Mouse (Mus musculus) left cerebral cortex, postnatal 36 days (tissue): ENCODE measurements around the gene Scnn1b. TPM values are rescaled to one million over a fixed set of nuclear protein-coding genes. Genes with fewer than 3 reads are reported as not detected.

Source experiments
- DNase-seq, 2 experiments: peaks; one replicate each; pipeline ENCODE4 v3.0.0; 2021 to 2022; ENCODE audit warnings: low spot score in 2 of 2, mixed read lengths in 1 of 2
- intact Hi-C: fragments of 180-260 bp; cut with DNase I; formaldehyde crosslinking; loops from one replicate; pipeline ENCODE4 v1.15.1; 2025
- total RNA-seq, 2 experiments: library from RNA; stranded (reverse); gene quantifications; 2 replicates each; pipeline ENCODE4 v1.2.3; 2021

Scnn1b gene
- total RNA-seq, 2 experiments from 2014 or later: not detected

DNA sequence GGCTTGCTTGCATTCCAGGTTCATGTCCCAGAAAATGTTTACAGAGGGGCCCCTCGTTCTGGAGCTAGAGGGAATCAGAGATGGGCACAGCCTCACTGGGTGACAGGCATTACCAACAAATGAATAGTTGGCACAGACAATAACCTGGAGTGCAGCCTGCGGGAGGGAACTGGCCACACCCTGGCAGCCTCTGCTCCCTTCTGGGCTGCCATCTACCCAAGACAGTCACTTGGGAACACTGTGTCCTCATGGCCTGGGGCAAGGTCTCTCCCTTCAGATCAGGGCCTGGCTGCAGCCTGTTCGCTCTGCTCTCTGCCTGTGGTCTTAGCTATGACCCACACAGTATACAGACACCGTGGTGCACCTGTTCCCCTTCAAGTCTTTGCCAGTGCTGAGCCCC lies 42.0 kb downstream of the Scnn1b start:
- intact Hi-C loops: no loop called here
- no peak for DNase-seq

DNA sequence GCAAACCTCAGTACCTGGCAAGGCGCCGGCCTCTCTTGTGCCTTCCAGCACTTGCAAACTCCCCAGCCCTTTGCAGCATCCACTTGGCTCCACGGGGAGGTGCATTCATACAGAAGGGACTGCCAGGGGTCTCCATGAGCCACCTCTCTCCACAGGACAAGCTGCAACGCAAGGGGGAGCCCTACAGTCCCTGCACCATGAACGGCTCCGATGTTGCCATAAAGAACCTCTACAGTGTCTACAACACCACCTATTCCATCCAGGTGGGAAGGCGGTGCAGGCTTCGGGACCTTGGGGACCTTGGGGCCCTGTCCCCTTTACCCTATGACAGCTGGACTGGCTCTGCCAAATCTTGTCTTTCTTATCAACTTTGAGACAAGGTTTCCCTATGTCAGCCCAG lies 47.4 kb downstream of the Scnn1b start:
- no peak for DNase-seq
- intact Hi-C loops: no loop called here

DNA sequence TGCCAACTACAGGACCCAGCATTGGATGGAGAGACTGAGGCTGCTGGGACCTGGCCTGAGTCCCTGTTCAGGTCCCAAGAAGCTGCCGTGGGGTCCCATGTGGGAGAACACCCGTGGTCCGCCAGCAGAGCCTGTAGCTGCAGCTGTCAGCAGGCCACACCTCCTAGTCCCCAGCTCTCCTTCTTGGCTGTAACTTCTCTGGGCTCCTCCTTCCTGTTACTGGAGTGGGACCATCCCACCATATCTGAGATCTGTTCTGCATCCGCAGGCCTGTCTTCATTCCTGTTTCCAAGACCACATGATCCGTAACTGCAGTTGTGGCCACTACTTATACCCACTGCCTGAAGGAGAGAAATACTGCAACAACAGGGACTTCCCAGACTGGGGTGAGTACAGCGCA lies 49.1 kb downstream of the Scnn1b start:
- no peak for DNase-seq
- intact Hi-C loops: no loop called here

DNA sequence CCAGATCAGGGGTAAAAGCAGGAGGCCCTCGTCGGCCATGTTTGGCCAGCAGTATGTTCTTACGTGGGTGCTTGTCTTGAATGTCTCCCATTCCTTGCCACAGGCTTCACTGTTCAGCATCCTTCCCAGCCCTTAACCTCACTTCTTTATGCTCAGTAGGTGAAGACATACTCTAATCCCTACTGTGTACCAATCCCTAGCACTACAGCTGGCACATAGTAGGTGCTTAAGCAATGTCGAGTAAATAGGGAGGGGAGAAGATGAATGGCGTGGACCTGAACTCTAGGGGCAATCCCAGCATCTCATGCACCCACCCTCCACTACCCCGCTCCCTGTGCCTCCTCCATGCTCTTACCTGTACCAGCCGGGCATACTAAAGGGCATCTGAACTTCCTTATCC lies 59.5 kb downstream of the Scnn1b start:
- no peak for DNase-seq
- intact Hi-C loops: no loop called here

- intact Hi-C loops: no loop called here
- no peak for DNase-seq
Observed at GRCm38 (mm10) chr7:121927882-121928281, 63.0 kb downstream of the Scnn1b start.

DNA sequence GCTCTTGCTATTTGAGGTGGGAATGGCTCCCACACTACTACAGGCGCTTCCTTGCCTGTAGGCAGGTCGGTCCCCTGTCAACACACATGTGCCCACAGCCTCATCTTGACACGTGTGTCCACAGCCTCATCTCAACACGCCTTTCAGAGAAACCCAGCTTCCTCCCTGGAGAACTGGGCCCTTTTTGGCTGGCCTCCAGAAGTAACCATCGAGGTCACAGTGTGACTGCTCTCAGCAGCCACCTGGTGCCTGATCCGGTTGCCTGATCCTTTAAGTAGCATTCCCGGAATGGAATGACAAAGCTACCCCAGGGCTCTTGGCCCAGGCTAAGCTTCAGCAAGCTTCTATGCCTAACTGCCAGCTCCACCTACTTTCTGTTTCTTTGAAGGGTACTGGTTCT lies 66.4 kb downstream of the Scnn1b start:
- intact Hi-C loops: no loop called here
- no peak for DNase-seq

DNA sequence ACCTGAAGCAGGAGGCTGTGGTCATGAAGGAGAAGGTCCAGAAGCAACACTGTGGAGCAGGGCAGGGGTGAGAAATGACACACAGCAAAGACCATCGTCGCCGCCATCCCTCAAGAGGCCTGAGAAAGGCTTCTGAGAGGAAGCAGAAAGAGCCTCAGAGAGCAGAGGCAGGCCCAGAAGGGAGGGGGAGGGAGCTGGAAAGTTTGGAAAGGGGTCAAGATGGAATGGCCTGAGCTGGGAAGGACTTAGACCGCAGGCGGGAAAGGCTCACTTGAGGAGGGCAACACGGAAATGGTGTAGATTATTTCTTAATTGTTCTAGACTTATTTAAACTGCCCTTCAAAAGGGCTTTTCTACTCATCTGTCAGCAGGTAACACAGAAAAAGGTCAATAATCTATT lies 68.8 kb downstream of the Scnn1b start:
- intact Hi-C loops: no loop called here
- no peak for DNase-seq

DNA sequence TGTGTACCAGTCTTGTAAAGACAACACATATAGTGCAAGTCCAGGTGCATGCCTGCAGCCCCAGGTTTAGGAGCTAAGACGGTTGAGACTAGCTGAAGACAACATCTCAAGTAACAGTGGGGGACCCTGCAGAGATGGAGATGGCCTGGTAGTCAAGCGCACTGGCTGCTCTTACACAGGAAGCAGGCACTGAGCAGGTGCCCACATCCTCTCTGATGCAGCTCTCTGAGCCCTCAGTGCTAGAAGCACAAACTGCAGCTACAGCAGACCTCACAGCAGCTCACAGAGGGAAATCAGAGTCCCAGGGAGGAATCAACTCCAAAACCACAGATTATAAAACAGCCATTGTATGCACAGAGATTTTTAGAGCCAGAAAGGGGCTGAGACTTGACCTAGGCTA lies 69.5 kb downstream of the Scnn1b start:
- DNase-seq: no peak
- intact Hi-C loops: no loop called here

- intact Hi-C loops: no loop called here
- DNase-seq: no peak
Observed at GRCm38 (mm10) chr7:121935906-121936794, 71.3 kb downstream of the Scnn1b start.

DNA sequence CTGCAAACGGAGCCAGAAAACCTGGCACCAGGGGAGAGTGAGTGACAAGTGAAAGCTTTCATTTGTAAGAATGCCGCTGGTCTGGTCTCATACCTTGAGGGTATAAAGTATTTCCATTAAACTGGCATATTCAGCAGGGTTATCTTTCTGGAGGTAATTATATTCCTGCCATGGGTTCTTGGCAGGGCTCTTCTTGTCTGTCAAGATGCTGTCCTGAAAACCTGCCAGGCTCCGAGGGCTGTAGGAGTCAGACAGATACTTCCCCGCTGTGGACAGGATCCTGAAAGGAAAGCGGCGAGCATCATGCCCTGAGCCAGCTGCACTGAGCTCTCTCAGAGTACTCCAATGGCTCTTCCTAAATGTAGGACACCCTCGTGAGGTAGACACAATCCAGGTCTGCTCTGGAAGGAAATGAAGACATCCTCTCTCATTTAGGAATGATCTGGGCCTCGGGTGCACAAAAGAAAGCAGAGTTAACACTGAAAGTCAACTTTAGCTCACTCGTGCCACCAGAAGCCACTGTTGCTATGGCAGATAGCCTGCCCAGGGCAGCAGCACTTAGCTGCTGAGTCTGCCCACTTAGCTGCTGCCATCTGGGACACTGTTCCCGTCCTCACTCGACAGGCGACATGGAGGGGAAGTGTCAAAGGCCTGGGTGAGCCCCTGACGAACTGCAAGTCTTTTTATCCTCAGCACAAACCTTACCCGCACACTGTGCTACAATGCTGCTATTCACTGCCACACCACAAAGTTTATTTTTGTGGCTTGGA lies 72.2 kb downstream of the Scnn1b start:
- peak in 1 of 2 experiments; percentile 16 for DNase-seq
- intact Hi-C loops: no loop called here

- DNase-seq: peak; percentile 21 to 23
- intact Hi-C loops: no loop called here
Observed at GRCm38 (mm10) chr7:121938124-121938891, 73.5 kb downstream of the Scnn1b start.

- no peak for DNase-seq
- intact Hi-C loops: no loop called here
Observed at GRCm38 (mm10) chr7:121939244-121939643, 74.4 kb downstream of the Scnn1b start.

GRCm38 (mm10) chr7:121939729-121940128 lies 74.9 kb downstream of the Scnn1b start:
- intact Hi-C loops: no loop called here

GRCm38 (mm10) chr7:121941016-121941415 lies 76.2 kb downstream of the Scnn1b start:
- DNase-seq: no peak
- intact Hi-C loops: no loop called here

More at GRCm38 (mm10) chr7:121939729-121940128, 74.9 kb downstream of the Scnn1b start:
- peak; percentile 73 to 81 for DNase-seq

DNA sequence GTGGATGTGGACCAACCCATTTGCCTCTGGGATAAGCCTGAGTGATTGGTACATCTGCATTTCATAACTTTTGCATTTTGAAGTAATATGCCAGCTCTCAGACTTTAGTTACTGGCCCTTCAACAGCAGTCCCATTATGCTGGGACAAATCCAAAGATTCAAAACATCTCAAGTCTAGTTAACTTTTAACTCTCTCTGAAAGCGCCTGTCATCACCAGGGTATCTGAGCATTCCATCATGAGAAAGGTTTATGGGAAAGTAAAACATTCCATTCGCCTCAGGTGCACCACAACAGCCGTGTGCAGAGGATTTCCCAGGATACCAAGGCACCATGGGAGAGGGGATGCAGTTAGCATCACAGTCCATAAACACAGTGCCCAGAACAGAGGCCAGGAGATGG lies 76.8 kb downstream of the Scnn1b start:
- DNase-seq: no peak
- intact Hi-C loops: no loop called here

DNA sequence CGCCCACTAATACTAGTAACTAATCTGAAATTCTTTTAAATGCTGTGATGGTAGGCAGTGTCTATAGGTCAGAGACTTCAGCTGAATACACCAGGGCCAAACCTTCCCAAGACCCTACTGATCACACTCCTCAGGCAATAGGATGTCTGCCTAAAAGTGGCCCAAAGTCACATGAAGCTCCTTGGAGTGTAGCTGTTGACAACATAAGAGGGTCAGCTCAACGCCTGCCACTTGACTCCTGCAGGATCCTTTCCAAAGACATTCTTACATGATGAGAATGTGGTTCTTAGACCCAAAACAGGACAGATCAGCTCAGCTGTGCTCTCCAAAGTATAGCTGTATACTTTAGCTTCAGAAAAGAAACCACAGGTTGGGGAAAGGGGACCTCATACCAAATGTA lies 77.5 kb downstream of the Scnn1b start:
- intact Hi-C loops: no loop called here
- no peak for DNase-seq

- intact Hi-C loops: no loop called here
Observed at GRCm38 (mm10) chr7:121946196-121946595, 81.4 kb downstream of the Scnn1b start.

DNA sequence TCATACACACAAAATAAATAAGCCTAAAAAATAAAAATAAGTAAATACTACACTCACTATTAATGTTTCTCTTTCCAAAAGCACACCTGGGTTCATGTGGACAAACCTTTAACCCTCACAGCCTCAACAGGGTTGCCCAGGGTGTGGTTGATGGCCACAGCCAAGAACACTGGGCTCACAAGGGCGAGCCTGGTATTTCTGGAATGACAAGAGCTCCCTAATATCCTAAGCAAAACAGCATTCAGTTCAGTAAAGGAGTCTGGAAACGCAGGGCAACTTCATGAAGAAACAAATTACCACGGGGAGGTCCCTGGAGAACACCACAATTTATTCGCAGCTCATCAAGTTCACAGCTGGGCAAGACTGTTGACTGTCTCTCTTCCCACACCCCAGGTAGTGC lies 82.7 kb downstream of the Scnn1b start:
- intact Hi-C loops: no loop called here
- DNase-seq: no peak

More at GRCm38 (mm10) chr7:121946196-121946595, 81.4 kb downstream of the Scnn1b start:
- no peak for DNase-seq

GRCm38 (mm10) chr7:121954891-121955669 lies 90.2 kb downstream of the Scnn1b start:
- DNase-seq: no peak
- intact Hi-C loops: no loop called here
